Mouse (Mus musculus): ENCODE results near the gene Saa2. TPM values are rescaled to one million over a fixed set of nuclear protein-coding genes. Genes with fewer than 3 reads are reported as not detected.

The Saa2 gene
- total and polyA plus RNA-seq, 2 experiments from 2014 or later: 0.05 to 1.1 TPM

DNA sequence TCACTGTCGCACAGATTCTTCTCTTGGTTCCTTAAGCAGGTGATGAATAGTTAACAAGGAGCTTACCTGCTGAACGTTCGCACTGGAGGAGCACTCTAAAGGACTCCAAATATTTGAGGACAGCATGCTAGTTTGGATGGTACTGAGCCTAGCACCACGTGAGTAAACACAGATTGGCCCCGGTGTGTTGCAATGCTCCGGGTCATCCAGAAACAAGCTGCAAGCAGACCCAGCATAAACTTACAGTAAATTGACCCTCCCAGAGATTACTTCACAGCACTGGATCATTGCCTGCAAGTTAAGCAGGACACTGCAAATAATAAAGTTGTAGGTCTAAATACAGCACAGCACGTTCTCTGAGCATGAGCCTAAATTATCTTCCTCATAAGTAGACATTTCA is 32.1 kb upstream of the Saa2 start:
- no peaks in the 10 kb centered on the region for H3K9me3 ChIP-seq (ENCODE audit: low read length)
- no peaks in the 10 kb centered on the region for H3K36me3 ChIP-seq (ENCODE audit: insufficient read depth, low read length)
- H3K4me3 ChIP-seq (ENCODE audit: low read length): no peak overlapping the region
- peaks cover 8% of the 10 kb centered on the region; the same call in 1 of the 2 replicates for H3K4me1 ChIP-seq (ENCODE audit: insufficient read depth, low read length)
- WGBS: 59% methylated on average over 7 of the region's 7 CpGs
- H3K27ac ChIP-seq: peak overlapping the region; percentile 66; the same call in 1 of the 2 replicates
- DNase-seq (ENCODE audit: low spot score) (no peak), ATAC-seq (no peak)
- no peak overlapping the region for H3K9ac ChIP-seq (replicated peaks; ENCODE audit: low read length)
- TF ChIP-seq CTCF (IDR thresholded peaks at IDR 0.05; ENCODE audit: low read depth): no peak
- no peak overlapping the region for H3K4me2 ChIP-seq (ENCODE audit: low read depth, low read length)
- no peaks in the 10 kb centered on the region for H3K27me3 ChIP-seq (ENCODE audit: insufficient read depth, low read length)

DNA sequence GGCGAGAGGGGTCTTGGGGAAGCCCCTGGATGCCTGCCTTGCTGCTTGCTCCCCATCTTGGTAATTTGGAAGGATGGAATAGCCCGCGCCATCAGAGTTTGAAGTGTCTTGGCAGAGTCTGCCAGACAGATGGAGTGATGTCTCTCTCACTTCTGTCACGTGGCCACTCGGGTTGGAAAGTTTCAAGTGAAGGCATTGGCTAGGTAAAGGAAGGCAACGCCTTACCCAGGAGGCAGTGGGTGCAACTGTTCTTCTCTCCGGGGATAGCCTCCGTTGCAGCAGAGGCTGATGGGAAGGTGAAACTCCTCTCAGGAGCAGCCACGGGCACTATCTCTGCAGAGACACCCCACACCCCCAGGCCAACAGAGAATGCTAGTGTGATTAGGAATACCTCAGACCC is 31.1 kb upstream of the Saa2 start:
- peak; percentile 39; the same call in 1 of the 2 replicates for ATAC-seq

DNA sequence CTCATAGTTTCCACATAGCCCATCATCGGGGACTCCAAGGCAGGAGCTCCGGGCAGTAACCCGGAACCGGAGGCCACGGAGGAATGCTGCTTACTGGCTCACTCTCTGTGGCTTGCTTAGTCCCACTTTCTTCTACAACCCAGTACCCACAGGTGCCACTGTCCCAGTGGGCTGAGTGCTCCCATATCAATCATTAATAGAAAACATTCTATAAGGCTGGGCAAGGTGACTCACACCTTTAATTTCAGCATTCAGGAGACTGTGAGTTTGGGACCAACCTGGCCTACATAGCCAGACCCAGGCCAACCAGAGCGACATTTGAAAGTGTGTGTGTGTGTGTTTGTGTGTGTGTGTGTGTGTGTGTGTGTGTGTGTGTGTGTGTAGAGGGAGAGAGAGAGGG is 28.2 kb upstream of the Saa2 start:
- DNase-seq (ENCODE audit: low spot score): no peak
- no peak for TF ChIP-seq CTCF (IDR thresholded peaks at IDR 0.05; ENCODE audit: low read depth)
- H3K9ac ChIP-seq (replicated peaks; ENCODE audit: low read length): no peak overlapping the region
- H3K9me3 ChIP-seq (ENCODE audit: low read length): no peaks in the 10 kb centered on the region
- no peak overlapping the region for H3K4me3 ChIP-seq (ENCODE audit: low read length)
- H3K4me1 ChIP-seq (ENCODE audit: insufficient read depth, low read length): 0 out of 2 replicates have a peak, but pooled peaks cover 3% of the 10 kb centered on the region
- WGBS: 94% methylated on average over 6 of the region's 6 CpGs
- no peak overlapping the region for H3K27ac ChIP-seq
- no peaks in the 10 kb centered on the region for H3K36me3 ChIP-seq (ENCODE audit: insufficient read depth, low read length)
- H3K27me3 ChIP-seq (ENCODE audit: insufficient read depth, low read length): no peaks in the 10 kb centered on the region
- ATAC-seq: no peak
- H3K4me2 ChIP-seq (ENCODE audit: low read depth, low read length): no peak overlapping the region

More for the DNA sequence above, 31.1 kb upstream of the Saa2 start:
- TF ChIP-seq CTCF (IDR thresholded peaks at IDR 0.05; ENCODE audit: low read depth): no peak
- WGBS: 59% methylated on average over 9 of the region's 9 CpGs
- Histone ChIP-seq H3K9ac (replicated peaks; ENCODE audit: low read length) (no peak overlapping the region), H3K4me2 (ENCODE audit: low read depth, low read length) (no peak overlapping the region), H3K4me1 (ENCODE audit: insufficient read depth, low read length) (peaks cover 8% of the 10 kb centered on the region; the same call in 1 of the 2 replicates), H3K9me3 (ENCODE audit: low read length) (no peaks in the 10 kb centered on the region), H3K27ac (no peak overlapping the region), H3K36me3 (ENCODE audit: insufficient read depth, low read length) (no peaks in the 10 kb centered on the region), H3K27me3 (ENCODE audit: insufficient read depth, low read length) (no peaks in the 10 kb centered on the region), H3K4me3 (ENCODE audit: low read length) (no peak overlapping the region)
- DNase-seq (ENCODE audit: low spot score): peak; percentile 50

DNA sequence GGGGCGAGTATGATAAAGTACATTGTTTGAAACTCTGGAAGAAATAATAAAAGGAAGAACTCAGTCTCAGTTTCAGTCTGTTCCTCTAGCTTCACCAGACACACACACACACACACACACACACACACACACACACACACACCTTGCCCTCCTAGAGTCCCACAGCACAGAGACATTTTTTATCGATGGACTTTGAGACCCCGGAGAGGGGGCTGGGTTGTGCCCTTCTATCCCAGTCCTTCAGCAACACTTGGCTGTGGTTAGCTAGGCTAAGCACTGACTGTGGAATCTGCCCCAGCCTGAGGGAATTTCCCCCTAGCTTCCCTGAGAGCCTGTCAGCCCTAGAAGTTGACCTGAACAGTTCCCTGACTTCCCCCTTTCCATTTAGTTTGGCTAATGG is 27.7 kb upstream of the Saa2 start:
- Histone ChIP-seq H3K9me3 (ENCODE audit: low read length) (no peaks in the 10 kb centered on the region), H3K4me2 (ENCODE audit: low read depth, low read length) (no peak overlapping the region), H3K9ac (replicated peaks; ENCODE audit: low read length) (no peak overlapping the region), H3K4me1 (ENCODE audit: insufficient read depth, low read length) (0 out of 2 replicates have a peak, but pooled peaks cover 3% of the 10 kb centered on the region), H3K4me3 (ENCODE audit: low read length) (no peak overlapping the region), H3K27me3 (ENCODE audit: insufficient read depth, low read length) (no peaks in the 10 kb centered on the region), H3K36me3 (ENCODE audit: insufficient read depth, low read length) (no peaks in the 10 kb centered on the region), H3K27ac (no peak overlapping the region)
- 90% methylated on average over 3 of the region's 3 CpGs for WGBS
- TF ChIP-seq CTCF (IDR thresholded peaks at IDR 0.05; ENCODE audit: low read depth): no peak
- DNase-seq (ENCODE audit: low spot score) (no peak), ATAC-seq (no peak)

DNA sequence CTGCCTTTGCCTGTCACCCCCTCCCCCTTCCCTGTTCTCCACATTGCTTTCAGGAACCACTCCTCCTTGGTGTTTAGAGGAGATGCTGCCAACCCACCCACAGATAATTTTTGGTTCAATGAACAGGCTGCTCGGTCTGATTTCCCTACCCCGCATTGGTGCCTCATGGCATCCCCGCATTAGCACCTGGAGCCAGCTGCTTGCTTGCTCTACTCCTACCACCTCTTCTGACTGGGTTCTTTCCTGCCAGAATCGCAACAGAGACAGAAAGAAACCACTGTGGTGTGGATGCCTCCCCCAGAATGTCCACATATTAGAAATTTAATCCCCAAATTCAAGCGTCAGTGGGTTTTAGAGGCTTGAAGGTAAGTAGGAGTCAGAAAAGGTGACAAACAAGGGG is 27.2 kb upstream of the Saa2 start:
- no peak overlapping the region for H3K4me2 ChIP-seq (ENCODE audit: low read depth, low read length)
- no peaks in the 10 kb centered on the region for H3K36me3 ChIP-seq (ENCODE audit: insufficient read depth, low read length)
- no peak overlapping the region for H3K4me3 ChIP-seq (ENCODE audit: low read length)
- ATAC-seq (no peak), DNase-seq (ENCODE audit: low spot score) (no peak)
- H3K4me1 ChIP-seq (ENCODE audit: insufficient read depth, low read length): 0 out of 2 replicates have a peak, but pooled peaks cover 3% of the 10 kb centered on the region
- H3K27me3 ChIP-seq (ENCODE audit: insufficient read depth, low read length): no peaks in the 10 kb centered on the region
- H3K27ac ChIP-seq: no peak overlapping the region
- TF ChIP-seq CTCF (IDR thresholded peaks at IDR 0.05; ENCODE audit: low read depth): no peak
- H3K9me3 ChIP-seq (ENCODE audit: low read length): no peaks in the 10 kb centered on the region
- 71% methylated on average over 5 of the region's 5 CpGs for WGBS
- H3K9ac ChIP-seq (replicated peaks; ENCODE audit: low read length): no peak overlapping the region

DNA sequence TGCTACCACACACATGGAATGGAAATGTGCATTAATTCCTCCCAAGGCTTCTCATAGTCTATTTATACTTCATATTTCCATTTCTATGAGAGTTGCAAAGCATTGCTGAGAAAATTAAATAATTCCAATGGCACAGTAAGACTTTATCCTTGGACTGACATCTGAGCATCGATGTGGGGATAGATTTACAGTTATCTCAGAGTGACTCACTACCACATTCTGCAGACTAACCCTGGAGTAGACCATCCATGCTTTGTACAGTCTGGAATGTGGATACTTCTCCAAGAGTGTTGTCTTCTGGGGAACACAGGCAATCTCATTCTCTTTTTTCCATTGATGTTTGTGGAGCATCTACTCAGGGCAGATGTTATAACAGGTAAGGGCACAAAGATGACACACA is 24.0 kb upstream of the Saa2 start:
- 83% methylated on average over 1 of the region's 1 CpGs for WGBS
- Histone ChIP-seq H3K27ac (no peak overlapping the region), H3K36me3 (ENCODE audit: insufficient read depth, low read length) (no peaks in the 10 kb centered on the region), H3K9me3 (ENCODE audit: low read length) (no peaks in the 10 kb centered on the region), H3K4me1 (ENCODE audit: insufficient read depth, low read length) (no peaks in the 10 kb centered on the region), H3K27me3 (ENCODE audit: insufficient read depth, low read length) (no peaks in the 10 kb centered on the region), H3K9ac (replicated peaks; ENCODE audit: low read length) (no peak overlapping the region), H3K4me2 (ENCODE audit: low read depth, low read length) (no peak overlapping the region), H3K4me3 (ENCODE audit: low read length) (no peak overlapping the region)
- ATAC-seq (no peak), DNase-seq (ENCODE audit: low spot score) (no peak)
- TF ChIP-seq CTCF (IDR thresholded peaks at IDR 0.05; ENCODE audit: low read depth): no peak

DNA sequence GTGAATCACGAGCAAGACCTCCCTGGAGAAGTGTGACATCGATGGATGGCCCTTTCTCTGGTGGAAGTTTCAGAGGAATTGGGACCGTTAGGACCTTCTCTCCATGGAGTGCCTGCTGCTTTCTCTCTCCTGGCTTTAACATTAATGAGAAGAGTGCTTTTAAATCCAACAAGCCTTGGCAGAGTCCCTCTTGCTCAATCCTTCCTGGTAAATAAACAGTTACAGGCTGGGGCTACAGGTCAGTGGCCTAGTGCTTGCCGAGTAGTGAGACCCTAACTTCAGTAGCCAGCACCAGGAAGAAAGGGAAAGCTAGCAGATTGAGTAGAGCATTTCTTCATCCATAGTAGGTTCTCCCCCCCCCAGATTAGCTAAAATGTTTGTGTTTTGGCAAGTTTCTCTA is 19.1 kb upstream of the Saa2 start, which contains the start of gene Saa4:
Saa4 (minus strand) TSS at position 146 of the 400 bp plus-strand sequence.
- Histone ChIP-seq H3K4me3 (ENCODE audit: low read length) (no peak within 1 kb of the TSS), H3K4me2 (ENCODE audit: low read depth, low read length) (no peak within 1 kb of the TSS), H3K27me3 (ENCODE audit: insufficient read depth, low read length) (no peaks in the 10 kb centered on the region), H3K9me3 (ENCODE audit: low read length) (no peaks in the 10 kb centered on the region), H3K9ac (replicated peaks; ENCODE audit: low read length) (no peak within 1 kb of the TSS), H3K4me1 (ENCODE audit: insufficient read depth, low read length) (no peaks in the 10 kb centered on the region), H3K27ac (no peak within 1 kb of the TSS), H3K36me3 (ENCODE audit: insufficient read depth, low read length) (no peaks in the 10 kb centered on the region)
- ATAC-seq (no peak), DNase-seq (ENCODE audit: low spot score) (no peak)
- no peak for TF ChIP-seq CTCF (IDR thresholded peaks at IDR 0.05; ENCODE audit: low read depth)
- 81% methylated on average over 4 of the region's 4 CpGs for WGBS
